Mouse (Mus musculus): ENCODE results near the gene Dock6. TPM values are rescaled to one million over a fixed set of nuclear protein-coding genes. Genes with fewer than 3 reads are reported as not detected.

Gene Dock6
- total and polyA plus RNA-seq, 3 experiments: 3.9 to 16.8 (median 11.6) TPM

GRCm38 (mm10) chr9:21847926-21848325, 4.5 kb downstream of the Dock6 start:
- H3K27me3 ChIP-seq (ENCODE audit: insufficient read depth, low read length): no peaks in the 10 kb centered on the region
- no peaks in the 10 kb centered on the region for H3K9me3 ChIP-seq (replicated peaks)
- H3K4me3 ChIP-seq (ENCODE audit: low read depth, low read length): no peak overlapping the region
- no peak for TF ChIP-seq GATA2 (IDR thresholded peaks at IDR 0.05; ENCODE audit: borderline replicate concordance, low read depth, low read length)
- TF ChIP-seq GATA1 (IDR thresholded peaks at IDR 0.05; ENCODE audit: borderline replicate concordance, low read length): no peak
- no peak for TF ChIP-seq POLR2AphosphoS5 (IDR thresholded peaks at IDR 0.05; ENCODE audit: insufficient replicate concordance, low read depth, low read length)
- TF ChIP-seq CTCF (IDR thresholded peaks at IDR 0.05; ENCODE audit: low read depth, low read length): no peak
- no peak for TF ChIP-seq TAL1 (conservative IDR thresholded peaks at IDR 0.05; ENCODE audit: low read depth, low read length)
- peaks cover 38% of the 10 kb centered on the region for H3K36me3 ChIP-seq (replicated peaks)
- H3K4me1 ChIP-seq (ENCODE audit: insufficient read depth, low read depth, low read length): peaks cover 36% of the 10 kb centered on the region
- no peak for DNase-seq (ENCODE audit: low spot score)
- no peak for ATAC-seq (ENCODE audit: extremely low read depth, insufficient number of reproducible peaks, low FRiP score, poor library complexity, severe bottlenecking)

GRCm38 (mm10) chr9:21847425-21847824, 5.0 kb downstream of the Dock6 start:
- Histone ChIP-seq H3K27me3 (ENCODE audit: insufficient read depth, low read length) (no peaks in the 10 kb centered on the region), H3K36me3 (replicated peaks) (peaks cover 43% of the 10 kb centered on the region), H3K4me3 (ENCODE audit: low read depth, low read length) (no peak overlapping the region), H3K9me3 (replicated peaks) (no peaks in the 10 kb centered on the region), H3K4me1 (ENCODE audit: insufficient read depth, low read depth, low read length) (peaks cover 33% of the 10 kb centered on the region)
- ATAC-seq (ENCODE audit: extremely low read depth, insufficient number of reproducible peaks, low FRiP score, poor library complexity, severe bottlenecking) (no peak), DNase-seq (ENCODE audit: low spot score) (no peak)
- no peak for TF ChIP-seq TAL1 (conservative IDR thresholded peaks at IDR 0.05; ENCODE audit: low read depth, low read length)
- TF ChIP-seq GATA2 (IDR thresholded peaks at IDR 0.05; ENCODE audit: borderline replicate concordance, low read depth, low read length): no peak
- no peak for TF ChIP-seq POLR2AphosphoS5 (IDR thresholded peaks at IDR 0.05; ENCODE audit: insufficient replicate concordance, low read depth, low read length)
- no peak for TF ChIP-seq CTCF (IDR thresholded peaks at IDR 0.05; ENCODE audit: low read depth, low read length)
- no peak for TF ChIP-seq GATA1 (IDR thresholded peaks at IDR 0.05; ENCODE audit: borderline replicate concordance, low read length)

- DNase-seq (ENCODE audit: low spot score) (no peak), ATAC-seq (ENCODE audit: extremely low read depth, insufficient number of reproducible peaks, low FRiP score, poor library complexity, severe bottlenecking) (no peak)
- Histone ChIP-seq H3K27me3 (ENCODE audit: insufficient read depth, low read length) (no peaks in the 10 kb centered on the region), H3K9me3 (replicated peaks) (no peaks in the 10 kb centered on the region), H3K4me1 (ENCODE audit: insufficient read depth, low read depth, low read length) (peaks cover 28% of the 10 kb centered on the region), H3K4me3 (ENCODE audit: low read depth, low read length) (no peak overlapping the region), H3K36me3 (replicated peaks) (peaks cover 48% of the 10 kb centered on the region)
- TF ChIP-seq GATA1 (IDR thresholded peaks at IDR 0.05; ENCODE audit: borderline replicate concordance, low read length) (no peak), TAL1 (conservative IDR thresholded peaks at IDR 0.05; ENCODE audit: low read depth, low read length) (no peak), POLR2AphosphoS5 (IDR thresholded peaks at IDR 0.05; ENCODE audit: insufficient replicate concordance, low read depth, low read length) (no peak), GATA2 (IDR thresholded peaks at IDR 0.05; ENCODE audit: borderline replicate concordance, low read depth, low read length) (no peak), CTCF (IDR thresholded peaks at IDR 0.05; ENCODE audit: low read depth, low read length) (no peak)
These were observed 5.6 kb downstream of the Dock6 start for GRCm38 (mm10) chr9:21846755-21847341.

GRCm38 (mm10) chr9:21845381-21846080, 6.9 kb downstream of the Dock6 start:
- Histone ChIP-seq H3K27me3 (ENCODE audit: insufficient read depth, low read length) (no peaks in the 10 kb centered on the region), H3K4me1 (ENCODE audit: insufficient read depth, low read depth, low read length) (peaks cover 20% of the 10 kb centered on the region), H3K9me3 (replicated peaks) (no peaks in the 10 kb centered on the region), H3K36me3 (replicated peaks) (peaks cover 60% of the 10 kb centered on the region), H3K4me3 (ENCODE audit: low read depth, low read length) (no peak overlapping the region)
- no peak for ATAC-seq (ENCODE audit: extremely low read depth, insufficient number of reproducible peaks, low FRiP score, poor library complexity, severe bottlenecking)
- TF ChIP-seq CTCF (IDR thresholded peaks at IDR 0.05; ENCODE audit: low read depth, low read length): no peak
- no peak for TF ChIP-seq GATA1 (IDR thresholded peaks at IDR 0.05; ENCODE audit: borderline replicate concordance, low read length)
- no peak for TF ChIP-seq TAL1 (conservative IDR thresholded peaks at IDR 0.05; ENCODE audit: low read depth, low read length)
- TF ChIP-seq GATA2 (IDR thresholded peaks at IDR 0.05; ENCODE audit: borderline replicate concordance, low read depth, low read length): no peak
- no peak for TF ChIP-seq POLR2AphosphoS5 (IDR thresholded peaks at IDR 0.05; ENCODE audit: insufficient replicate concordance, low read depth, low read length)
- no peak for DNase-seq (ENCODE audit: low spot score)

- Histone ChIP-seq H3K27me3 (ENCODE audit: insufficient read depth, low read length) (no peaks in the 10 kb centered on the region), H3K4me1 (ENCODE audit: insufficient read depth, low read depth, low read length) (peaks cover 15% of the 10 kb centered on the region), H3K4me3 (ENCODE audit: low read depth, low read length) (no peak overlapping the region), H3K9me3 (replicated peaks) (no peaks in the 10 kb centered on the region), H3K36me3 (replicated peaks) (peaks cover 78% of the 10 kb centered on the region)
- ATAC-seq (ENCODE audit: extremely low read depth, insufficient number of reproducible peaks, low FRiP score, poor library complexity, severe bottlenecking): no peak
- no peak for DNase-seq (ENCODE audit: low spot score)
- TF ChIP-seq TAL1 (conservative IDR thresholded peaks at IDR 0.05; ENCODE audit: low read depth, low read length): no peak
- no peak for TF ChIP-seq GATA2 (IDR thresholded peaks at IDR 0.05; ENCODE audit: borderline replicate concordance, low read depth, low read length)
- TF ChIP-seq CTCF (IDR thresholded peaks at IDR 0.05; ENCODE audit: low read depth, low read length): no peak
- no peak for TF ChIP-seq GATA1 (IDR thresholded peaks at IDR 0.05; ENCODE audit: borderline replicate concordance, low read length)
- TF ChIP-seq POLR2AphosphoS5 (IDR thresholded peaks at IDR 0.05; ENCODE audit: insufficient replicate concordance, low read depth, low read length): no peak
These were observed 9.3 kb downstream of the Dock6 start for GRCm38 (mm10) chr9:21843086-21843485.

GRCm38 (mm10) chr9:21842391-21842790, 10.0 kb downstream of the Dock6 start:
- Histone ChIP-seq H3K9me3 (replicated peaks) (no peaks in the 10 kb centered on the region), H3K36me3 (replicated peaks) (peaks cover 83% of the 10 kb centered on the region), H3K27me3 (ENCODE audit: insufficient read depth, low read length) (no peaks in the 10 kb centered on the region), H3K4me3 (ENCODE audit: low read depth, low read length) (no peak overlapping the region), H3K4me1 (ENCODE audit: insufficient read depth, low read depth, low read length) (peaks cover 8% of the 10 kb centered on the region)
- ATAC-seq (ENCODE audit: extremely low read depth, insufficient number of reproducible peaks, low FRiP score, poor library complexity, severe bottlenecking) (no peak), DNase-seq (ENCODE audit: low spot score) (no peak)
- TF ChIP-seq POLR2AphosphoS5 (IDR thresholded peaks at IDR 0.05; ENCODE audit: insufficient replicate concordance, low read depth, low read length) (no peak), GATA2 (IDR thresholded peaks at IDR 0.05; ENCODE audit: borderline replicate concordance, low read depth, low read length) (no peak), TAL1 (conservative IDR thresholded peaks at IDR 0.05; ENCODE audit: low read depth, low read length) (no peak), CTCF (IDR thresholded peaks at IDR 0.05; ENCODE audit: low read depth, low read length) (no peak), GATA1 (IDR thresholded peaks at IDR 0.05; ENCODE audit: borderline replicate concordance, low read length) (no peak)
